Mouse (Mus musculus) heart, postnatal 14 days (tissue): ENCODE results near the gene C530008M17Rik. TPM values are rescaled to one million over a fixed set of nuclear protein-coding genes. Genes with fewer than 3 reads are reported as not detected.

Experiments used
- DNase-seq, 2 experiments: peaks; one replicate each; pipeline ENCODE4 v3.0.0; 2021 to 2022
- intact Hi-C: fragments of 180-260 bp; cut with DNase I; formaldehyde crosslinking; loops from one replicate; pipeline ENCODE4 v1.15.1; 2025
- long read RNA-seq, 2 experiments: library from polyadenylated mRNA; stranded (forward); transcript quantifications; one replicate each; pipeline ENCODE4 v2.0.0; 2021
- total RNA-seq, 2 experiments: library from RNA; stranded (reverse); gene quantifications; 2 replicates each; pipeline ENCODE4 v1.2.3; 2021

C530008M17Rik gene
- 1 to 10 TPM; 2.1 to 2.2 TPM for total RNA-seq
- long read RNA-seq, experiment 1, partial matches to known transcripts, result 0 of 2 reads
- long read RNA-seq, experiment 1, other reads (novel, unspliced or antisense), result 2 of 2 reads
- long read RNA-seq, experiment 2, partial matches to known transcripts, result 0 of 1 reads
- long read RNA-seq, experiment 2, other reads (novel, unspliced or antisense), result 0 of 1 reads

GRCm38 (mm10) chr5:76656212-76656611, at the start of gene C530008M17Rik:
Gene C530008M17Rik (plus strand): TSS chr5:76656512.
- no peak for DNase-seq
- intact Hi-C loops, result loop anchor here (5.0 kb wide), 1 partner anchor 186 kb away; no protein-coding TSS in a partner anchor

- intact Hi-C loops, result no loop called here
- no peak for DNase-seq
These were observed 46.5 kb upstream of the C530008M17Rik start for GRCm38 (mm10) chr5:76609702-76610370.

GRCm38 (mm10) chr5:76612867-76613499, 43.3 kb upstream of the C530008M17Rik start:
- intact Hi-C loops, result no loop called here
- DNase-seq, result no peak

- intact Hi-C loops, result no loop called here
These were observed 41.0 kb upstream of the C530008M17Rik start for GRCm38 (mm10) chr5:76615276-76615675.

GRCm38 (mm10) chr5:76616196-76616747, 40.0 kb upstream of the C530008M17Rik start:
- no peak for DNase-seq
- intact Hi-C loops, result no loop called here

More at GRCm38 (mm10) chr5:76615276-76615675, 41.0 kb upstream of the C530008M17Rik start:
- DNase-seq, result no peak

GRCm38 (mm10) chr5:76618750-76619149, 37.6 kb upstream of the C530008M17Rik start:
- no peak for DNase-seq
- intact Hi-C loops, result no loop called here

GRCm38 (mm10) chr5:76623759-76624158, 32.6 kb upstream of the C530008M17Rik start:
- no peak for DNase-seq
- intact Hi-C loops, result no loop called here

GRCm38 (mm10) chr5:76627770-76628169, 28.5 kb upstream of the C530008M17Rik start:
- intact Hi-C loops, result no loop called here
- DNase-seq, result no peak

GRCm38 (mm10) chr5:76634012-76634411, 22.3 kb upstream of the C530008M17Rik start:
- no peak for DNase-seq
- intact Hi-C loops, result no loop called here

GRCm38 (mm10) chr5:76635592-76635991, 20.7 kb upstream of the C530008M17Rik start:
- no peak for DNase-seq
- intact Hi-C loops, result no loop called here

GRCm38 (mm10) chr5:76642076-76642475, 14.2 kb upstream of the C530008M17Rik start:
- peak in 1 of 2 experiments; percentile 10 for DNase-seq
- intact Hi-C loops, result no loop called here

GRCm38 (mm10) chr5:76644234-76644633, 12.1 kb upstream of the C530008M17Rik start:
- DNase-seq, result no peak
- intact Hi-C loops, result no loop called here

GRCm38 (mm10) chr5:76645091-76645868, 11.0 kb upstream of the C530008M17Rik start:
- no peak for DNase-seq
- intact Hi-C loops, result no loop called here

GRCm38 (mm10) chr5:76649897-76650296, 6.4 kb upstream of the C530008M17Rik start:
- no peak for DNase-seq
- intact Hi-C loops, result no loop called here

GRCm38 (mm10) chr5:76651151-76651725, 5.1 kb upstream of the C530008M17Rik start:
- DNase-seq, result no peak
- intact Hi-C loops, result no loop called here

GRCm38 (mm10) chr5:76657245-76658083, 1.2 kb downstream of the C530008M17Rik start:
- DNase-seq, result peak; percentile 65 to 66
- intact Hi-C loops, result loop anchor here (5.0 kb wide), 1 partner anchor 185 kb away; no protein-coding TSS in a partner anchor

- intact Hi-C loops, result loop anchor here (5.0 kb wide), 1 partner anchor 184 kb away; no protein-coding TSS in a partner anchor
- DNase-seq, result peak; percentile 10 to 13
These were observed 2.0 kb downstream of the C530008M17Rik start for GRCm38 (mm10) chr5:76658084-76658934.
